Mouse (Mus musculus): Measurements from ENCODE around the gene Atpaf2. TPM values are rescaled to one million over a fixed set of nuclear protein-coding genes. Genes with fewer than 3 reads are reported as not detected.
"Not testable (repeated sequence)": the region's sequence is repeated elsewhere in the genome, so short reads cannot be mapped to it uniquely, and the experiment has no call there.

The Atpaf2 gene
- polyA plus RNA-seq, 1 experiment from 2014 or later = 62.2 TPM

GRCm38 (mm10) chr11:60439621-60440020 lies 21.4 kb upstream of the Atpaf2 start:
- not testable (repeated sequence) for ATAC-seq (replicated peaks; ENCODE audit: low FRiP score, low TSS enrichment, low read depth); H3K27me3 ChIP-seq (replicated peaks; ENCODE audit: control insufficient read depth, insufficient read depth, low read length); DNase-seq (ENCODE audit: low spot score); H3K4me3 ChIP-seq (ENCODE audit: low read depth, low read length); H3K27ac ChIP-seq (ENCODE audit: low read depth); H3K9ac ChIP-seq (ENCODE audit: low read length); H3K9me3 ChIP-seq (ENCODE audit: control insufficient read depth, low read length); H3K4me2 ChIP-seq (ENCODE audit: low read length); H3K4me1 ChIP-seq (replicated peaks; ENCODE audit: control insufficient read depth, insufficient read depth, low read length)
- WGBS = 17% methylated on average over 1 of the region's 1 CpGs
- H3K36me3 ChIP-seq (ENCODE audit: control insufficient read depth, insufficient read depth, low read length) = peaks cover 88% of the 10 kb centered on the region

GRCm38 (mm10) chr11:60436618-60437017 lies 18.4 kb upstream of the Atpaf2 start:
- ATAC-seq (replicated peaks; ENCODE audit: low FRiP score, low TSS enrichment, low read depth) (no peak), DNase-seq (ENCODE audit: low spot score) (no peak)
- Histone ChIP-seq H3K36me3 (ENCODE audit: control insufficient read depth, insufficient read depth, low read length) (peaks cover 82% of the 10 kb centered on the region), H3K9ac (ENCODE audit: low read length) (no peak overlapping the region), H3K9me3 (ENCODE audit: control insufficient read depth, low read length) (no peaks in the 10 kb centered on the region), H3K27ac (ENCODE audit: low read depth) (no peak overlapping the region), H3K4me2 (ENCODE audit: low read length) (no peak overlapping the region), H3K4me3 (ENCODE audit: low read depth, low read length) (no peak overlapping the region), H3K27me3 (replicated peaks; ENCODE audit: control insufficient read depth, insufficient read depth, low read length) (no peaks in the 10 kb centered on the region), H3K4me1 (replicated peaks; ENCODE audit: control insufficient read depth, insufficient read depth, low read length) (no peaks in the 10 kb centered on the region)
- WGBS = 89% methylated on average over 3 of the region's 3 CpGs

GRCm38 (mm10) chr11:60435133-60435532 lies 16.9 kb upstream of the Atpaf2 start:
- ATAC-seq (replicated peaks; ENCODE audit: low FRiP score, low TSS enrichment, low read depth) = no peak
- H3K27ac ChIP-seq (ENCODE audit: low read depth) = no peak overlapping the region
- H3K27me3 ChIP-seq (replicated peaks; ENCODE audit: control insufficient read depth, insufficient read depth, low read length) = no peaks in the 10 kb centered on the region
- 100% methylated on average over 1 of the region's 1 CpGs for WGBS
- no peak overlapping the region for H3K9ac ChIP-seq (ENCODE audit: low read length)
- no peaks in the 10 kb centered on the region for H3K4me1 ChIP-seq (replicated peaks; ENCODE audit: control insufficient read depth, insufficient read depth, low read length)
- H3K4me3 ChIP-seq (ENCODE audit: low read depth, low read length) = no peak overlapping the region
- H3K4me2 ChIP-seq (ENCODE audit: low read length) = no peak overlapping the region
- H3K9me3 ChIP-seq (ENCODE audit: control insufficient read depth, low read length) = no peaks in the 10 kb centered on the region
- H3K36me3 ChIP-seq (ENCODE audit: control insufficient read depth, insufficient read depth, low read length) = peaks cover 74% of the 10 kb centered on the region
- no peak for DNase-seq (ENCODE audit: low spot score)

- Histone ChIP-seq H3K27me3 (replicated peaks; ENCODE audit: control insufficient read depth, insufficient read depth, low read length) (no peaks in the 10 kb centered on the region), H3K4me3 (ENCODE audit: low read depth, low read length) (no peak overlapping the region), H3K9me3 (ENCODE audit: control insufficient read depth, low read length) (no peaks in the 10 kb centered on the region), H3K27ac (ENCODE audit: low read depth) (no peak overlapping the region), H3K36me3 (ENCODE audit: control insufficient read depth, insufficient read depth, low read length) (peaks cover 69% of the 10 kb centered on the region), H3K4me1 (replicated peaks; ENCODE audit: control insufficient read depth, insufficient read depth, low read length) (no peaks in the 10 kb centered on the region), H3K9ac (ENCODE audit: low read length) (no peak overlapping the region), H3K4me2 (ENCODE audit: low read length) (no peak overlapping the region)
- no peak for DNase-seq (ENCODE audit: low spot score)
- no peak for ATAC-seq (replicated peaks; ENCODE audit: low FRiP score, low TSS enrichment, low read depth)
These were observed 15.2 kb upstream of the Atpaf2 start for GRCm38 (mm10) chr11:60433501-60433900.

GRCm38 (mm10) chr11:60427628-60428027 lies 9.4 kb upstream of the Atpaf2 start:
- Histone ChIP-seq H3K27me3 (replicated peaks; ENCODE audit: control insufficient read depth, insufficient read depth, low read length) (no peaks in the 10 kb centered on the region), H3K4me2 (ENCODE audit: low read length) (no peak overlapping the region), H3K4me3 (ENCODE audit: low read depth, low read length) (no peak overlapping the region), H3K36me3 (ENCODE audit: control insufficient read depth, insufficient read depth, low read length) (peaks cover 43% of the 10 kb centered on the region), H3K9ac (ENCODE audit: low read length) (no peak overlapping the region), H3K27ac (ENCODE audit: low read depth) (no peak overlapping the region), H3K9me3 (ENCODE audit: control insufficient read depth, low read length) (no peaks in the 10 kb centered on the region), H3K4me1 (replicated peaks; ENCODE audit: control insufficient read depth, insufficient read depth, low read length) (no peaks in the 10 kb centered on the region)
- no peak for DNase-seq (ENCODE audit: low spot score)
- ATAC-seq (replicated peaks; ENCODE audit: low FRiP score, low TSS enrichment, low read depth) = no peak
- WGBS = 89% methylated on average over 3 of the region's 3 CpGs

- Histone ChIP-seq H3K4me2 (ENCODE audit: low read length) (no peak overlapping the region), H3K9ac (ENCODE audit: low read length) (no peak overlapping the region), H3K4me1 (replicated peaks; ENCODE audit: control insufficient read depth, insufficient read depth, low read length) (no peaks in the 10 kb centered on the region), H3K9me3 (ENCODE audit: control insufficient read depth, low read length) (no peaks in the 10 kb centered on the region), H3K4me3 (ENCODE audit: low read depth, low read length) (no peak overlapping the region), H3K27me3 (replicated peaks; ENCODE audit: control insufficient read depth, insufficient read depth, low read length) (no peaks in the 10 kb centered on the region), H3K36me3 (ENCODE audit: control insufficient read depth, insufficient read depth, low read length) (peaks cover 36% of the 10 kb centered on the region), H3K27ac (ENCODE audit: low read depth) (no peak overlapping the region)
- no peak for DNase-seq (ENCODE audit: low spot score)
- WGBS = 89% methylated on average over 1 of the region's 1 CpGs
- no peak for ATAC-seq (replicated peaks; ENCODE audit: low FRiP score, low TSS enrichment, low read depth)
These were observed 8.2 kb upstream of the Atpaf2 start for GRCm38 (mm10) chr11:60426417-60426816.

GRCm38 (mm10) chr11:60423006-60423405 lies 4.7 kb upstream of the Atpaf2 start:
- Histone ChIP-seq H3K4me2 (ENCODE audit: low read length) (no peak overlapping the region), H3K4me1 (replicated peaks; ENCODE audit: control insufficient read depth, insufficient read depth, low read length) (peaks cover 10% of the 10 kb centered on the region), H3K27ac (ENCODE audit: low read depth) (no peak overlapping the region), H3K4me3 (ENCODE audit: low read depth, low read length) (no peak overlapping the region), H3K27me3 (replicated peaks; ENCODE audit: control insufficient read depth, insufficient read depth, low read length) (no peaks in the 10 kb centered on the region), H3K9me3 (ENCODE audit: control insufficient read depth, low read length) (no peaks in the 10 kb centered on the region), H3K9ac (ENCODE audit: low read length) (no peak overlapping the region), H3K36me3 (ENCODE audit: control insufficient read depth, insufficient read depth, low read length) (peaks cover 25% of the 10 kb centered on the region)
- no peak for DNase-seq (ENCODE audit: low spot score)
- no peak for ATAC-seq (replicated peaks; ENCODE audit: low FRiP score, low TSS enrichment, low read depth)
- whole genome bisulfite sequencing = 59% methylated on average over 1 of the region's 1 CpGs

GRCm38 (mm10) chr11:60422046-60422668 lies 3.9 kb upstream of the Atpaf2 start:
- no peak for DNase-seq (ENCODE audit: low spot score)
- no peak for ATAC-seq (replicated peaks; ENCODE audit: low FRiP score, low TSS enrichment, low read depth)
- WGBS = 73% methylated on average over 5 of the region's 6 CpGs
- Histone ChIP-seq H3K27ac (ENCODE audit: low read depth) (no peak overlapping the region), H3K36me3 (ENCODE audit: control insufficient read depth, insufficient read depth, low read length) (peaks cover 17% of the 10 kb centered on the region), H3K4me1 (replicated peaks; ENCODE audit: control insufficient read depth, insufficient read depth, low read length) (peaks cover 11% of the 10 kb centered on the region), H3K9me3 (ENCODE audit: control insufficient read depth, low read length) (no peaks in the 10 kb centered on the region), H3K27me3 (replicated peaks; ENCODE audit: control insufficient read depth, insufficient read depth, low read length) (no peaks in the 10 kb centered on the region), H3K4me2 (ENCODE audit: low read length) (no peak overlapping the region), H3K9ac (ENCODE audit: low read length) (no peak overlapping the region), H3K4me3 (ENCODE audit: low read depth, low read length) (no peak overlapping the region)

GRCm38 (mm10) chr11:60418473-60418803 lies 181 bp upstream of the Atpaf2 start:
- DNase-seq (ENCODE audit: low spot score) (no peak), ATAC-seq (replicated peaks; ENCODE audit: low FRiP score, low TSS enrichment, low read depth) (no peak)
- H3K9ac ChIP-seq (ENCODE audit: low read length) = peak overlapping the region; percentile 87
- H3K4me2 ChIP-seq (ENCODE audit: low read length) = peak overlapping the region; percentile 95
- H3K9me3 ChIP-seq (ENCODE audit: control insufficient read depth, low read length) = no peaks in the 10 kb centered on the region
- peaks cover 15% of the 10 kb centered on the region for H3K4me1 ChIP-seq (replicated peaks; ENCODE audit: control insufficient read depth, insufficient read depth, low read length)
- peak overlapping the region; percentile 79 for H3K4me3 ChIP-seq (ENCODE audit: low read depth, low read length)
- no peaks in the 10 kb centered on the region for H3K27me3 ChIP-seq (replicated peaks; ENCODE audit: control insufficient read depth, insufficient read depth, low read length)
- H3K27ac ChIP-seq (ENCODE audit: low read depth) = no peak overlapping the region
- H3K36me3 ChIP-seq (ENCODE audit: control insufficient read depth, insufficient read depth, low read length) = no peaks in the 10 kb centered on the region
- 10% methylated on average over 6 of the region's 6 CpGs for WGBS
